Mouse (Mus musculus) embryonic fibroblast, embryonic 13.5 days (primary cell): Measurements from ENCODE around the gene BC049715. TPM values are rescaled to one million over a fixed set of nuclear protein-coding genes. Genes with fewer than 3 reads are reported as not detected.
"Not testable (repeated sequence)": the region's sequence is repeated elsewhere in the genome, so short reads cannot be mapped to it uniquely, and the experiment has no call there.

Source experiments
- H3K27ac ChIP-seq: 2 replicates; pipeline ENCODE4 v1.5.1; 2012; ENCODE audit warnings: low read length, control low read depth, inconsistent platforms; ENCODE audit not compliant: insufficient read depth
- H3K4me1 ChIP-seq: 2 replicates; pipeline ENCODE4 v1.6.1; 2011; ENCODE audit warnings: low read length; ENCODE audit not compliant: control insufficient read depth, insufficient read depth
- H3K4me3 ChIP-seq: 2 replicates; pipeline ENCODE4 v1.5.1; 2011; ENCODE audit warnings: mild to moderate bottlenecking, control low read depth, low read length; ENCODE audit not compliant: insufficient read depth
- CTCF ChIP-seq: IDR thresholded peaks from 2 replicates; pipeline ENCODE4 v1.5.1; 2011; ENCODE audit warnings: mild to moderate bottlenecking, control low read depth, low read length, moderate library complexity, borderline replicate concordance; ENCODE audit not compliant: insufficient read depth
- POLR2A ChIP-seq: IDR thresholded peaks from 2 replicates; pipeline ENCODE4 v1.6.1; 2011; ENCODE audit warnings: low read depth, mild to moderate bottlenecking, control low read depth, low read length, moderate library complexity
- polyA plus RNA-seq: library from polyadenylated mRNA; stranded (reverse); fragments of >200 nt; gene quantifications from 2 replicates; pipeline ENCODE4 v1.2.4, GENCODE M21; 2011; ENCODE audit warnings: low read depth; ENCODE audit not compliant: missing spikeins, insufficient read length

BC049715 gene
- polyA plus RNA-seq, 1 experiment = 0.63 TPM

GRCm38 (mm10) chr6:136858420-136858819 is 31.0 kb downstream of the BC049715 start:
- H3K4me3 ChIP-seq = no peak overlapping the region
- no peaks in the 10 kb centered on the region; the same call in 1 of the 2 replicates for H3K4me1 ChIP-seq
- H3K27ac ChIP-seq = no peak overlapping the region
- TF ChIP-seq CTCF (no peak), POLR2A (no peak)

- no peak overlapping the region for H3K27ac ChIP-seq
- no peak for TF ChIP-seq CTCF
- TF ChIP-seq POLR2A = no peak
- no peak overlapping the region for H3K4me3 ChIP-seq
- H3K4me1 ChIP-seq = peaks cover 3% of the 10 kb centered on the region; the same call in 1 of the 2 replicates
These were observed 33.6 kb downstream of the BC049715 start for GRCm38 (mm10) chr6:136861020-136861419.

- H3K27ac ChIP-seq = no peak overlapping the region
- TF ChIP-seq POLR2A = no peak
- no peak overlapping the region for H3K4me3 ChIP-seq
- peaks cover 14% of the 10 kb centered on the region for H3K4me1 ChIP-seq
These were observed 37.9 kb downstream of the BC049715 start for GRCm38 (mm10) chr6:136865360-136865759.

- no peak overlapping the region for H3K4me3 ChIP-seq
- peaks cover 14% of the 10 kb centered on the region for H3K4me1 ChIP-seq
- TF ChIP-seq POLR2A (no peak), CTCF (no peak)
- H3K27ac ChIP-seq = no peak overlapping the region
These were observed 38.7 kb downstream of the BC049715 start for GRCm38 (mm10) chr6:136866150-136866549.

GRCm38 (mm10) chr6:136868921-136869320 is 41.5 kb downstream of the BC049715 start:
- peak overlapping the region; percentile 42; the same call in 1 of the 2 replicates for H3K27ac ChIP-seq
- peaks cover 11% of the 10 kb centered on the region for H3K4me1 ChIP-seq
- no peak for TF ChIP-seq CTCF
- TF ChIP-seq POLR2A = no peak
- H3K4me3 ChIP-seq = no peak overlapping the region

GRCm38 (mm10) chr6:136874599-136874998 is 47.2 kb downstream of the BC049715 start:
- no peaks in the 10 kb centered on the region; the same call in 1 of the 2 replicates for H3K4me1 ChIP-seq
- H3K4me3 ChIP-seq = peak overlapping the region; percentile 75
- H3K27ac ChIP-seq = peak overlapping the region; percentile 36
- TF ChIP-seq CTCF (no peak), POLR2A (no peak; the same call in 1 of the 2 replicates)

- TF ChIP-seq POLR2A = peak; percentile 99
- no peak for TF ChIP-seq CTCF
- peak within 1 kb of the TSS; percentile 60 for H3K27ac ChIP-seq
- H3K4me3 ChIP-seq = peak within 1 kb of the TSS; percentile 75
- no peaks in the 10 kb centered on the region; the same call in 1 of the 2 replicates for H3K4me1 ChIP-seq
These were observed 48.2 kb downstream of the BC049715 start, which contains the start of gene Mgp for GRCm38 (mm10) chr6:136875670-136876069. Gene Mgp, minus strand, starts transcription at chr6:136875823.

- no peak for TF ChIP-seq POLR2A
- TF ChIP-seq CTCF = no peak
- peaks cover 2% of the 10 kb centered on the region; the same call in 1 of the 2 replicates for H3K4me1 ChIP-seq
- H3K27ac ChIP-seq = peak overlapping the region; percentile 69
- no peak overlapping the region for H3K4me3 ChIP-seq
These were observed 54.3 kb downstream of the BC049715 start for GRCm38 (mm10) chr6:136881678-136882077.

- no peak overlapping the region for H3K27ac ChIP-seq
- no peak for TF ChIP-seq POLR2A
- no peak for TF ChIP-seq CTCF
- peaks cover 2% of the 10 kb centered on the region; the same call in 1 of the 2 replicates for H3K4me1 ChIP-seq
- no peak overlapping the region for H3K4me3 ChIP-seq
These were observed 56.0 kb downstream of the BC049715 start for GRCm38 (mm10) chr6:136883431-136883915.

GRCm38 (mm10) chr6:136883961-136884360 is 56.5 kb downstream of the BC049715 start:
- Histone ChIP-seq H3K27ac (no peak overlapping the region), H3K4me1 (peaks cover 2% of the 10 kb centered on the region; the same call in 1 of the 2 replicates), H3K4me3 (no peak overlapping the region)
- TF ChIP-seq CTCF = no peak
- no peak for TF ChIP-seq POLR2A

GRCm38 (mm10) chr6:136884766-136885165 is 57.3 kb downstream of the BC049715 start:
- H3K4me3 ChIP-seq, H3K4me1 ChIP-seq, H3K27ac ChIP-seq: not testable (repeated sequence)
